Mouse (Mus musculus): ENCODE measurements at regions not wholly inside any gene's neighbourhood (a gene's known extent, or its start where the extent isn't known, plus 50 kb on each side); places are given as distances from the start of the nearest gene placed in this dataset.

DNA sequence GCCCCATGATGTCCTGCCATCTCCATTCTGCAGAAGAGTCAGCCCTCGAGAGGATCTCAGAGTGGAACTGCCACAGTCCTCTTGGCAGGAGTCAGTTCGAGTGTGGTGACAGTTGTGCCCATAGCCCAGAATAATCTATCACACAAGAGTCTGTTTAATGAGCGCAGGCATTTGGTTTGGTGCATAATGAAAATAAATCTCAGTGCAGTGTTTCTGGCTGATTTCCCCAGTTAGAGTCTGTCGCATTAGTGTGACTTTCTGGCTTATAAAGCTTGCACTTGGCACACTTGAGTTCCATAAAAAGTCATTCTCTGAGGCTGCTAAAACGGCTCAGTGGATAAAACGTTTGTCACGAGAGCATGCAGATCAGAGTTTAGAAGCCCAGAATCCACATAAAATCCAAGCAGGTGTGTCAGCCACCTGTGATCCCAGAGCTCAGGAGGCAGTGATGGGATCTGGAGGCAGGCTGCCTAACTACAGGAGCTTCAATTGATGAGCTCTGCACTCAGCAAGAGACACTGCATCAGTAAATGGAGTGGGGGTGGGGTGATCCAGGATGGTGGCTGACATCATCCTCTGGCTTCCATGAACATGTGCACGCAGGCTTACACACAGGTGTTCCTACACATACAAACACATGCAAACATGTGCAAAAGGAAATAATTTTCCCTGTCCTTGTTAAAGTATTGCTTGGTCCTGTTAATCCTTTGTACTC, 578.5 kb downstream of the Plekhb2 start:
- in situ Hi-C loops (cut with MseI, MboI): no loop called here

DNA sequence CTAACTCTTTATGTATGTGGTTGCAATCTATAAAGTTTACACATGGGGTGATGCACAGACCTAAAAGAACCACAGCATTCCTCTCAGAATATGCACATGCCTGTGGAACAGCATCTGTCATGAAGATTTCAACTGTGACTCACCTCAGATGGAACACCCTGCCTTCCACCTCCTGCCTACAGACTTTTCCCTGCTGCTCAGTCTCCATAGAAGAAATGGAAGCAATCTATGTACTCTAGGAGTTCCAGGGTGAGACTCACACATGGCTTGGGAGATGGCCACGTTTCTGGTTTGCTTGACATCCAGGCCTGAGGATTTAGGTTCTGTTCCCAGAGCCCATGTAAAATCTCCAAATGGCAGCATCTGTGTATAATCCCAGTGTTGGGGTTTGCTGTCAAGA, 579.7 kb downstream of the Plekhb2 start:
- in situ Hi-C loops (cut with MseI, MboI): no loop called here

DNA sequence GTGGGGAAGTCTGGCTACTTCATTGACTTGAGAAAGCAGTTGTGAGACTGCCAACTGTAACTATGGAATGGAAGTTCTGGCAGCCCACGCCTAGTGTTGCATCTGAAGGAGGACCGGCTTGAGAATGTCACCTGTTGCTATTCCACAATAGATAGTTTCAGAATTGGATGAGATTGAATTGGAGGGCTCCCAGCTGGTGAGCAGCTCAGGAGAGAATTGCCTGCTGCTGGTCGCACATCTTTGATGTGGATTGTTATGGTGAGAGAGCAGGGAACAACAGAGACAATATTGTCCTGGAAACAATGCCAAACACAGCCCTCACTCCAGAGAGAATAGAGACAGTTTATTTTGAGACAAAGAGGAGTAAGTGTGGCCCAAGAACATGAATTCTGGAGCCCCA, 585.9 kb downstream of the Plekhb2 start:
- in situ Hi-C loops (cut with MseI, MboI): no loop called here

DNA sequence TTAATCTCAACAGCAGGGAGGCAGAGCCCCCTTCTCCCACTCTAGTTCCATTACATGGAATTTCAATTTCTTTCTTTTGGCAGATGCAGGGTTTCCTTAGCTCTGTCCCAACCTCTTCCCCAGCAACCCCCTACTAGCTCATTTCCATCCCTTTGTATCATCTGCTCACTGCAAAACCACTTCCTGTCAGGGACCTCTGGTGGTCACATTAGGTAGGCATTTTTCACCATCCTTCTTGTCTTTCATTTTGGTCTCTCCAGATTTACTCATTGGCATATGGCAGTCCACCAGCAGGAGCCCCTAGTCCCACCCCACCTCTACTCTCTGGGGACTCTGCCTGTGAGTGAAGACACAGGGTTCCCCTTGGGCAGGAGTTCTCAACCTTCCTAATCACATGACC, 597.6 kb downstream of the Plekhb2 start:
- in situ Hi-C loops (cut with MseI, MboI): no loop called here

DNA sequence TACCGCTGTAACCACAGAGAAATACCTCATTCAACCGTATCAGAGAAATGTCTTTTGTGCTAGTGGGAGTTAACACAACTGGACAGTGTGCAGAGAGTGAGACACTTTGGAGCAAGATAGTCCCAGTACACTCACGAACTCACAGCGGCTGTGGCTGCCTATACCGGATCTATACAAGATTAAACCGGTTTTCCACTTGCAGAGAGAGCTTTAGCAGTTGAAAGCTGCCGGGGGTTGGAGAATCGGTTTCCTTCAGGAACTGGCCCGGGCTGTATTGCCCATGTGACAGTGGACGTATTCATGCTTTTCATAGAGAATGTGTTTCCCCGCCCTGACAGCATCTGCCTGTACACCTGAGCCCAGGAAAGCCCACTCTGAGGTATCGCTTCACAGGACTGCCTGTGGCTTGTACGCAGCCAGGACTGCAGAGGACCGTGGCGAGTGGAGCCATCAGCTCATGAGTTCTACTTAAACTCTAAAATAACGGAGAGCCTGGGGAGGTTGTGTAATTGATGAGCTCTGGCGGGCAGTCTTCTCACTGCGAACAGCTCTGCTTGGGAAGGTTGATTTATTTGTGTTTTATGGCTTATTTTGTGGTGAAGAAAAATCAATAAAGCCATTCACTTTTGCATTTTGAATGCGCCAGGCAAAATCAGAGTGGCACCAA, 602.8 kb downstream of the Plekhb2 start:
- in situ Hi-C loops (cut with MseI, MboI): no loop called here

DNA sequence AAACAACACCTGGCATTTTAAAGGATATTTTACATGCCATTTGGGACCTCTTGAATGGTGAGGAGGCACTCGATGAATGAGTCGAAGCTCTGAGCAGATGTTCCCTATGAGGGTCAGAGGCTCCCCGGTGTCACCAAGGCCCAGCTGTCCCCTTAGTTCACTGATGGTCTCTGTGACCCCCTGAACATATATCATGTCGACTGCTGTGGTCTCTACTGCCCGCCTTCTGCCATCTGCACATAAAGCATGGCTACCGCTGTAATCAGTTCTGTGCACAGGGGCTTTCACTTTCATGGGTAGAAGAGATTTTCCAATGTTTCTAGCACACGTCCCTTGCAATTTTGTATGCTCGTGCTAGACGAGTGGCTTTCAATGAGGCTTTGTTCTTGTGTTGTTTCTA, 607.8 kb downstream of the Plekhb2 start:
- in situ Hi-C loops (cut with MseI, MboI): no loop called here

DNA sequence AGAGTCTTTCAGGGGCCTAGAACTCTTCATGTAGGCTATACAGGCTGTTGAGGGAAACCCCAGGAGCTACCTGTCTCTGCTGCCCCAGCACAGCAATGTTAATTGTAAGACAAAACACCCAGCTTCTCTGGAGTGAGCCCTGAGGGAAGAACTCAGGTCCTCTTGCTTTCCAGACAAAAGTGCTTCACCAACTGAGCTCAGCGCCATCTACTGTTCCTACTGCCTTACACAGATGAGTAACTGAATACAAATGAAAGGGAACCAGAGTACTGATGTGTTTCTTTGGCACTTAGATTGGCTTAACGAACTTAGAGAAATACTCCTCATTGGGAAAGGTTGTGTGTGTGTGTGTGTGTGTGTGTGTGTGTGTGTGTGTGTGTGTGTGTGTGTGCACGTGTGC, 603.1 kb upstream of the Hs6st1 start:
- in situ Hi-C loops (cut with MseI, MboI): no loop called here

DNA sequence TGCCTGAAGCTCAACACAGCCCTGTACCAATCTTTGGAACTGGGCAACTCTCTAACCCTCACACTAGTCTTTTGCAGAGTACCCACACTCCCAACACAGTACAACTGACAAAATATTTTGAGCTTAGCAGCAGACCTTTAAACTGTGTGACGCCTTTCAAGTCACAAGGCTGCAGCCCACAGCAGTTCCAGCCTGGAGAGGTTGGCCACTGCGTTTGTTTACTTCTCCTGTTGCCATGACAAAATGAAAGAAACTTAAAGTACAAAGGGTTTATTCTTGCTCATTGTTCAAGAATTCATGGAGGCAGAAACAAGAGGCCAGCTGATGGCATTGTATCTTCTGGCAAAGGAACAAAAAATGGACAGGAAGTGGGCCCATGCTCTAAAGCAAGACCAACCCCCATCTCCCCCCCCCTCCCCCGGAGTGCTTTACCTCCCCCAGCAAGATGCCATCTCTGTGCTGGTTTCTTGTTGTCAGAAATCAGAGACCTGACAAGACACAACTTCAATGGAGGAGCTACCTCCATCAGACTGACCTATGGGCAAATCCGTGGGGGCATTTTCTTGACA, 598.9 kb upstream of the Hs6st1 start:
- in situ Hi-C loops (cut with MseI, MboI): no loop called here

DNA sequence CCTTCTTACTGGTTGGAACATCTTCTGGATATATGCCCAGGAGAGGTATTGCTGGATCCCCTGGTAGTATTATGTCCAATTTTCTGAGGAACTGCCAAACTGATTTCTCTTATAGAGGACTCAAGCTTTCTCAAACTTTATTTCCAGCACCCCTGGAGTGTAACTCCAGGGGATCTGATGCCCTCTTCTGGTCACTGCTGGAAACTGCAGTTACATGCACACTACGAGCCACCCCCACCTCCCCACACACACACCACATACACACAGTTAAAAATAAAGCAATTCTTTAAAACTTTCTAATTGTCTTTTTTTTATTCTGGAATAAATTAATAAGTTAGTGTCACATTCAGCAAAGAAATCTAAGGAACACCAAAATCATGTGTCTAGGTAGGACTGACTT, 589.9 kb upstream of the Hs6st1 start:
- in situ Hi-C loops (cut with MseI, MboI): no loop called here

DNA sequence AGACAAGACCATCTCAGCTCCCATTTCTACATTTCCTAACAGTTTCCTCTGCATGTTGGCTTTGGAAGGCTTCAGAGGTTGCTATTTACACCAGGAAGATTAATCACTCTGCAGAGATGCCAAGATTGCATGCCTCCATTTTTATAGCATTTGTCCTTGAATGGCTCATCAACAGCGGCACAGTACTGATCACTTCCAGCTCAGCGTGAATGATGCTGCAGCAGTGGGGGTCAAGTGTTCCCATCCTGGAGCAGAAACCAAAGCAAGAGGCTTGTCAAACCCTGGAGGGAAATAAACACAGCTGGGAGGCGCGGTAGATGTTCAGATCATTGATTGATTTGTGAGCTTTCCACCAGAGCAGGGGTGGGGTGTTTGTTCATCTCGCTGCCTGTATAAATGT, 572.2 kb upstream of the Hs6st1 start:
- in situ Hi-C loops (cut with MseI, MboI): no loop called here

DNA sequence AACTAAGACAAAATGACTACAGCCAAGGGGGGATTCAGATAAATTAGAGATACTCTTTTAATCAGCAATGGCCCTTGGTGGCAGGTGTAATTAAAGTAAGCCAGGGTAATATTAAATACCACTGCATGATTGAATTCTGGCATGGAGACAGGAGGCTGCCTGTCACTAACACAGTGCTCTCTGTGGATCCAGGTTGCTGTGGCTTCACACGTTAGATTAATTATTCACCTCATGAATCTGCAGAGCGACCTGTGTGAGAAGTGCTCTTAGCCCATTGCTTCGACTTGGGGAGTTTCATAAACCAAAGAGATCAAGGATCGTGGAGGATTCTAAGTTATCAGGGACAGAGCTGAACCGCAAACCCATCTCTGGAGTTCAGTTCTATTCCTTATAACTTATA, 545.2 kb upstream of the Hs6st1 start:
- in situ Hi-C loops (cut with MseI, MboI): no loop called here

DNA sequence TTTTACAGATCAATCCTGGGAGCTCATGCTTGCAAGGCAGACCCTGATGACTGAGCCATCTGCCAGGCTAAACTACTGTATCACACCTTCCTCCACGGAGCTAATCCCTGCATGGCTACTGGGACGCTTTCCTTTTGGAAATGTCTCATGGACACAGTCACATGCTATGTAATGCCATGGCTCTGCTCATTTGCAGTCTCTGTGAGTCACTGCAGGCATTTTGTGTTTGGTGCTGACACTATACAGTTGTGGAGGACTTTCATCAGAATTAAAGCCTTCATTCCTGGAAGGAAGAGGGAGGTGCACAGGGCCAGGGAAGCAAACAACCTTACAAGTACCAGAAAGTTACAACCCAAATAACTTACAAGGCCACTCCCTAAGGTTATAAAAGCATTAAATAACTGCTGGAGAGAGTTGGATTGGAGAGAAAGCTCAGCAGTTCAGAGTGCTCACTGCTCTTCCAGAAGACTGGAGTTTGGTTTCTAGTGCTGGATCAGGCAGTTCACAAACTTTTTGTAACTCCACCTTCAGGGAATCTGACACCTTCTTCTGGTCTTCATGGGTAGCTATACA, 544.3 kb upstream of the Hs6st1 start:
- in situ Hi-C loops (cut with MseI, MboI): no loop called here

DNA sequence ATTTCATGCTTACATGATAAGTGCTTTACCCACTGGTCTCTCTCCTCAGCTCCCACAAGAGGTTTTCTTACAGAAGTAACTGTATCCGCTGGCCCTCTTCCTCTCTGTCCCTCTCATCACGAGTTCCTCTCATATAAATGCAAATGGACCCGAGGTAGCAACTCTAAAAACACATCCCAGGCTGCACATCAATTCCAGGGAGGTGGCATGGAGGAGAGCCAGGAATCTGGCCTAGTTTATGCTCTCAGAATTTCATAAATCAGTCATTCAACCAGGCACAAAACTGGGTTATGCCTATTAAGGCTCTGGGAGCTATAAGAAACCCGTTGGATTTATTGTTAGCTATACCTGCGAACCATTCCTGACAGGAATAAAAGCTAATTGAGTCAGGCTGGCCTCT, 543.4 kb upstream of the Hs6st1 start:
- in situ Hi-C loops (cut with MseI, MboI): no loop called here

DNA sequence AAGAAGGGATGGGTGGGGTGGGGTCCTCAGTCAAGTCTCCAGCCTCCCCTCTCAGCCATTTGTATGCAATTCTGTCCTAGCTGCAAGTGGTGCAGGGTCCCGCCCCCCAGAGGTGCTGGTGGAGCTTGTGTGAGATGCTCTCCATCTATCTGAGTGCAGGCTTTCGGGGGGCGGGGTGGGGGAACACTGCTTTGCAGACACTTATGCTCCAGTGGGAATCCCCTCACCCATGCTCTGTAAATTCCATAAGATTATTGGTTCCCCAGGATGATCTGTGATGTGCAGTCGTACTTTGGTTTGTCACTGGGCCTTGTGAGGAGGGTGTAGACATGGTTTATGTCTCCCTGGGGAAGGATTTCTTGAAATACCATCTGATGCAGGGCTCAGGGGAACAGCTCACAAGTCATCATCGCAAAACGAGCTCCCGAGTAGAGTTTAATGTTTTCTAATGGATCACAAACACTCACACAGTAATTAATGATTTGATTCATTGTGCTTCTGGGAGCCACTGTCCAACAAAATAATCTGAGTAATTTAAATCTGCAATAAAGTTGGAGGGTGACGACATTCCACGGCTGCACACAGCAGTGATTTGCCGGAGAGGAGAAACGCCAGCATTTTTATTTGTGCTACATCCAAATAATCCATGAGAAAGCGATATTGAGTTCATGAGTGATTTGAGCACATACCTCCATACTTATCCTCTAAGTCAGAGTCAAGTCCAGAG, 540.3 kb upstream of the Hs6st1 start:
- in situ Hi-C loops (cut with MseI, MboI): no loop called here

DNA sequence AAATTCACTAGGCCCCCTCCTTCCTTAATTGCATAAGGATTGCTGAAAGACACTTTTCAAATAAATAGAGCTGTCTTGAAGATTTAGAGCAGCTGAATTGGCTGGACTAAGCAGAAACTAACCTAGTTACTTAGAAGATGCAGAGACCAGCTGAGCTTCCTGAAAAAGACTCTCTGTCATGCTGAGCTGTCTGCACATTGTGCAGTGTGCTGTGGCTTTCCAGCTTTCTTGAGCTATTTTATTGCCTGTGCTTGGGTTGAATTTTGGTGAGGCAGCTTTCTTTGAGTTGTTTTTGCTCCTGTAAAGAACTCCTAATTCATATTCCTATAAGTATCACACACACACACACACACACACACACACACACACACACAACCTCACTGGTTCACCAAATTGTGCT, 532.7 kb upstream of the Hs6st1 start:
- in situ Hi-C loops (cut with MseI, MboI): no loop called here

DNA sequence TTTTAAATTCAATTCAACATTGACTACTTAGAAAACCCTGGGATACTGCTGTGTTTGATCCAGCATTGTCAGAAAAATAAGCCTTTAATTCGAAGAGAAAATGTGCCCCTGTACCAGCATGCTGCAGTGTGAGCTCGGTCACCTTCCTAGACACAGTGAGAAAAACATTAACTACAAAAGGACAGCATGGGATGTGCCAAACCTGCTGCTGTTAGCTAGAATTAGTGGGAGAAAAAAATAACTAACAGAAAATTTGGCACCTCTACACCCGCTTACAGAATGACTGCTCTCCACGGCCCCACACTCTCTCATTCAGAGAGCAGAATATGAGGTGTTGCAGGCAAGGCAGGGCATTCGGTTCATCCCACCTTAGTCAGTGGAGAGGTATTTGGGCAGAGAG, 531.9 kb upstream of the Hs6st1 start:
- in situ Hi-C loops (cut with MseI, MboI): no loop called here

DNA sequence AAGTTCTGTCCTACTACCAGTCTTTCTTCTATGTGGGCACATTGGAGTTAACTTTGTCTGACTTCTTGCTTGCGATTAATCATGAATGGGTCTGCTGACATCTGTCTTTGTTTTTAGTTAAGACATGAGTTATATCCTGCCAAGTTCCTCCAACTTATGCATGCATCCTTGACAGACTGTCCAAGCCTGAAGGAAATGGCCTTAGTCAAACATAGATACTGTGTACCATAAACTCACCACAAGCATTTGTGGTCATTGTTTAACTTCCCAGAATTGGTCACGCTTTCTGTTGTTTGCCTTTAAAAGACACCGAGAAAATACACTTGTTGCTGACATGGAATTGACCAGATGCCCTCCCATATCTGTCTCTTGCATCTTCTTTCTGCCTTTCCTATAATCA, 519.4 kb upstream of the Hs6st1 start:
- in situ Hi-C loops (cut with MseI, MboI): no loop called here

DNA sequence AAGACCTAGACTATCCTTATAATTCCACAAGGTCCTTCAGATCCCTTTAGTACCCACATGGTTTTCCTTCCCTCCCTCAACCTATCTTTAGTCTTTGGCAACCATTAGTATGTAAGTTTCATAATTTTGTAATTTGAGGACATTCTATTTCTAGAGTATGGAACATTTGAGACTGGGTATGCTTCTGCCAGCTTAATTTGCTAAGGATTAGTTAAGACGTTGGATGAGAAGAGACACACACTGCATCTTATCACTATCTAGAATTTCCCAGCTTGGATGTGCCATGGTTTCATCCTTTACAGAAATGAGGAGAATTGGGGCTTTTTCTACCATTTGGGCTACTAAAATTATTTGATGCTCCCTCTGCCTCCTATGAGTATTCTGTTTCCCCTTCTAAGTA, 516.7 kb upstream of the Hs6st1 start:
- in situ Hi-C loops (cut with MseI, MboI): no loop called here

DNA sequence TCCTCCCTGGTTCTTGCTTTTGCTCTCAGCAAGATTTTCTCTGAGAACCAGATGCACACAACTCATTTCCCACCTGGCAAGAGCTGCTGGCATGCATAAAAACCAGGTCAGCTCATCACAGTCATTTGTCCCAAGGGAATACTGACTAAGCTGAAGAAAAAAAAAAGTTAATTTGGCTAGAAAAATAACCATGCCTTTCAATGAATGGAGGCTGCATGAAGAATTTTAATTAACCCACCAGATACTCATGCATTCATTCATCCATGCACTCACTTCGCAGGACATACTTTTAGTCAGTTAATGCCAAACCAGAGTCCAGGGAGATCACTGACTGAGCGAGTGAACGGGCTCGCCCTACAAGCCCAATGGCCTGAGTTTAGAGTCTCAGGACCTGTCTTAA, 505.4 kb upstream of the Hs6st1 start:
- in situ Hi-C loops (cut with MseI, MboI): no loop called here

DNA sequence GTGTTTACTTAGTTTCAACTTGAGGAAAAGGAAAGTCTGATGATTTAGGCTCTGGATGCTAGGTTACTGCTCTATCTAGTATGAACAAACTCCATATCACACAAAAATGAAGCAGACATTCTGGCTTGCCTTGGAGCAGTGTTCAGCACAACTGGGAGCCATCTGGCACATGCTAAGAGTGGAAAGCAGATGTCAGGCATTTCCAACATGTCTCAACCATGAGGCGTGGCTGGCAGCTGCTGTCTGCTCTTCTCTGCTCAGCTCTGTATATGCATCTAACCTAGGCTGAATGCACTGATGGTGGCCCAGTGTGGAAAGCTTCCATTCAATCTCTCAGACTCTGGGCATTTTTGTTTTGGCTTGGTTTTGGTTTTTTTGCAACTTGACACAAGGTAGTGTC, 493.0 kb upstream of the Hs6st1 start:
- in situ Hi-C loops (cut with MseI, MboI): no loop called here

DNA sequence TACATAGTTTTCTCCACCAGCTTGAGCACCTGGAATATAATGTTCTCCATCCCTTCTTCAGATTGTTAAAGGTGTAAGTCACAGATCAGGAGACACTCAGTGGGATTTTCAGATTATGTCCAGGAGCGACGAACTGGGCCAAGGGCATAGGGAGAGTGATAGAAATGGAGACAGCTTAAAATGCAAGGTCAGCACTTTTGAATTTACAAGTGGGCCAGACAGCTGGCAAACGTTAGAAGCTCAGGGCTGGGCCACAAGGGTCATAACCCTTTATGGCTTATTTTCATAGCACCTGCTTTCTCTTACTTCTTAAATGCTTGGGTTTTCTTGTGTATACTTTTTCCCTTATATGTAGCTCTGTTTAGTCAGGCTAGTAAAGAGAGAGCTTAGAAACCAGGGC, 488.8 kb upstream of the Hs6st1 start:
- in situ Hi-C loops (cut with MseI, MboI): no loop called here

DNA sequence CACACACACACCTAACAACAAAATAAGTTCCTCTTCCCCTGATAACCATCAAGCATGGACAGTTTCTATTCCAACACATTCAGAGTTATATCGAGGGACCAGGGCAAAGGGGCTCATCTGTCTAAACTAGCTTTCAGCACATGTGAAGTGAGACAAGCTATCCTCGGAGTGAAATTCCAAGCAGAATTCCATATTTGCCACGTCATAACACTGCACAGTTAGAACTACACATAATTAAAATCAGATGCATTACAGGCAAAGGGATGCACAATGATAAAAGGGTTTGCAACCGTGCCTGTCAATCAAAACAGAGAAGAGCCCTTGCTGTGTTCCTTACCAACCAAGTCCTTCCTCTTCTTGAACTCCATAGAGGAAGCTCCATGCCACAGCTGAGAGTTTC, 488.2 kb upstream of the Hs6st1 start:
- in situ Hi-C loops (cut with MseI, MboI): no loop called here
